Mouse (Mus musculus): Measurements from ENCODE around the gene Smchd1. TPM values are rescaled to one million over a fixed set of nuclear protein-coding genes. Genes with fewer than 3 reads are reported as not detected.

Smchd1 gene
- polyA plus RNA-seq, 1 experiment from 2014 or later: 76.1 TPM

- H3K27ac ChIP-seq (ENCODE audit: low read depth, low read length): no peak overlapping the region
- WGBS: 94% methylated on average over 1 of the region's 1 CpGs
- H3K9ac ChIP-seq (ENCODE audit: low read length): no peak overlapping the region
- H3K27me3 ChIP-seq (ENCODE audit: control insufficient read depth, insufficient read depth, low read length): no peaks in the 10 kb centered on the region
- H3K9me3 ChIP-seq (ENCODE audit: control insufficient read depth, low read length): peaks cover under 1% of the 10 kb centered on the region; the same call in 1 of the 2 replicates
- no peaks in the 10 kb centered on the region for H3K4me1 ChIP-seq (ENCODE audit: control insufficient read depth, insufficient read depth, low read length)
- no peak for DNase-seq (ENCODE audit: low spot score, missing footprints)
- H3K36me3 ChIP-seq (ENCODE audit: control insufficient read depth, insufficient read depth, low read length): peaks cover 12% of the 10 kb centered on the region
- ATAC-seq (ENCODE audit: low FRiP score): no peak
- no peak overlapping the region for H3K4me3 ChIP-seq (ENCODE audit: low read depth, low read length)
- no peak overlapping the region for H3K4me2 ChIP-seq
These were observed 58.1 kb downstream of the Smchd1 start for GRCm38 (mm10) chr17:71417008-71417407.

DNA sequence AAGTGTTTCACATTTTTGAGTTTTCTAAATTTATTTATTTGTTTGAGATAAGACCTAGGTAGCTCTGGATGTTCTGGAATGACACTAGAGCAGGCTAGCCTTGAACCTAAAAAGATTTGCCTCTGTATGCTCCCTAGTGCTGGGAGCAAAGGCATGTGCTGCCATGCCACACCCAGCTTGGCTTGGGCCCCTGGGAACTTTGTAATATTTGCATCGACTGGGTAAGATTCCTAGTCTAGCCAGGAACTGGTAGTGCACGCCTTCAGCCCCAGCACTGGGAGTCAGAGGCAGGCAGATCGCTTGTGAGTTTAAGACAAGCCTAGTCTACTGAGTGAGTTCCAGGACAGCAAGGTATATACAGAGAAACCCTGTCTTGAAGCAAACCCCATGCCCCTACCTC, 87.7 kb downstream of the Smchd1 start:
- no peaks in the 10 kb centered on the region for H3K9me3 ChIP-seq (ENCODE audit: control insufficient read depth, low read length)
- ATAC-seq (ENCODE audit: low FRiP score) (no peak), DNase-seq (ENCODE audit: low spot score, missing footprints) (no peak)
- no peaks in the 10 kb centered on the region for H3K27me3 ChIP-seq (ENCODE audit: control insufficient read depth, insufficient read depth, low read length)
- H3K4me3 ChIP-seq (ENCODE audit: low read depth, low read length): no peak overlapping the region
- H3K36me3 ChIP-seq (ENCODE audit: control insufficient read depth, insufficient read depth, low read length): peaks cover 9% of the 10 kb centered on the region
- H3K4me1 ChIP-seq (ENCODE audit: control insufficient read depth, insufficient read depth, low read length): no peaks in the 10 kb centered on the region
- H3K9ac ChIP-seq (ENCODE audit: low read length): no peak overlapping the region
- H3K4me2 ChIP-seq: no peak overlapping the region
- WGBS: 91% methylated on average over 3 of the region's 3 CpGs
- H3K27ac ChIP-seq (ENCODE audit: low read depth, low read length): no peak overlapping the region

DNA sequence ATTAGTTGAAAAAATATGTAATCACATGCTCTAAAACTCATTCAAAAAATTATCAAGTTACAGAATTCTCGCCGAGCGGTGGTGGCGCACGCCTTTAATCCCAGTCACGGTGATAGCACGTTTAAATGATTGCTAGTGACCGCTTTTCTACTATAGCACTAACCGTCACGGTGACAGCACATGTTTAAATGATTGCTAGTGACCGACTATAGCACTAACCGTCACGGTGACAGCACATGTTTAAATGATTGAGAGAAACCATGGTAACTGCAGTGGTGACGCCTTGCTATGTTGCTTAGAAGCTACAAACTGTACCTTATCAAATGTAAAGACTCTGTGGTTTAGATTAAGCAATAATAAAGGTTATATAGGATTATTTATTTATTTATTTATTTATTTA, 94.8 kb downstream of the Smchd1 start:
- no peaks in the 10 kb centered on the region for H3K27me3 ChIP-seq (ENCODE audit: control insufficient read depth, insufficient read depth, low read length)
- H3K4me3 ChIP-seq (ENCODE audit: low read depth, low read length): no peak overlapping the region
- 87% methylated on average over 14 of the region's 14 CpGs for WGBS
- no peaks in the 10 kb centered on the region; the same call in 1 of the 2 replicates for H3K36me3 ChIP-seq (ENCODE audit: control insufficient read depth, insufficient read depth, low read length)
- ATAC-seq (ENCODE audit: low FRiP score) (peak; percentile 50; the same call in 1 of the 2 replicates), DNase-seq (ENCODE audit: low spot score, missing footprints) (no peak)
- no peaks in the 10 kb centered on the region for H3K4me1 ChIP-seq (ENCODE audit: control insufficient read depth, insufficient read depth, low read length)
- H3K9ac ChIP-seq (ENCODE audit: low read length): no peak overlapping the region
- no peak overlapping the region for H3K4me2 ChIP-seq
- H3K9me3 ChIP-seq (ENCODE audit: control insufficient read depth, low read length): no peaks in the 10 kb centered on the region
- H3K27ac ChIP-seq (ENCODE audit: low read depth, low read length): no peak overlapping the region

DNA sequence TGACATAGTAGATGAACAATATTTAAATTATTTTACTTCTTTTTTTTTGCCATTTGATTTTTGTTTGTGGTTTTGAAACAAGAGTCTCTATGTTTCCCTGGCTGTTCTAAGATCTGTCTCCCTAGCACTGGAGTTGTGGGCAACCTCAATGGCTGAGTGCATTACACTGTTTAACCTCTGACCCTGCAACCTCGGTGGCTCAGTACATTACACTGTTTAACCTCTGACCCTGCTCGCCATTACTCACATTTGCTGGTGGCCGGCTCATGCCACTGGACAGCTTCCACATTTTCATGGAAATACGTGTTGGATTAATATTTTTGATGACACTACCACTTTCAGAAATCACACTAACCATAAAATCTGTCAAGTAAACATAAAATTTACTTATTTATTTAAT, 97.2 kb downstream of the Smchd1 start:
- ATAC-seq (ENCODE audit: low FRiP score) (no peak), DNase-seq (ENCODE audit: low spot score, missing footprints) (no peak)
- no peaks in the 10 kb centered on the region; the same call in 1 of the 2 replicates for H3K36me3 ChIP-seq (ENCODE audit: control insufficient read depth, insufficient read depth, low read length)
- no peak overlapping the region for H3K9ac ChIP-seq (ENCODE audit: low read length)
- 80% methylated on average over 4 of the region's 4 CpGs for WGBS
- H3K9me3 ChIP-seq (ENCODE audit: control insufficient read depth, low read length): no peaks in the 10 kb centered on the region
- no peaks in the 10 kb centered on the region for H3K27me3 ChIP-seq (ENCODE audit: control insufficient read depth, insufficient read depth, low read length)
- H3K4me1 ChIP-seq (ENCODE audit: control insufficient read depth, insufficient read depth, low read length): no peaks in the 10 kb centered on the region
- no peak overlapping the region for H3K4me3 ChIP-seq (ENCODE audit: low read depth, low read length)
- H3K27ac ChIP-seq (ENCODE audit: low read depth, low read length): no peak overlapping the region
- no peak overlapping the region for H3K4me2 ChIP-seq

DNA sequence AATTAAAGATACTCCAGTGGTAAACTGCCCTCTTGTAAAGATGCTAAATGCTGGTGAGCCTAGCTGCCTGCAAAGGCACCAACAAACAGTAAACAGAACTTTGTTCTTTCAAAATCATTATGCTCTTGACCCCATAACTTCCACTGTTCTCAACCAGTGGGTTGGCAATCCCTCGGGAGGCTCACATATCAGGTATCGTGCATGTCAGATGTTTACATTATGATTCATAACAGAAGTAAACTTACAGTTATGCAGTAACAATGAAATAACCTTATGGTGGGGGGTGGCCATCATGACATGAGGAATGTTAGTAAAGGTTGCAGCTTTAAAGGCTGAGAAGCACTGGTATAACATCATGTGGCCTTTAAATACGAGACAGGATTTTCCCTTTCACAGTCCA, 119.6 kb downstream of the Smchd1 start:
- no peak overlapping the region for H3K4me2 ChIP-seq
- H3K4me3 ChIP-seq (ENCODE audit: low read depth, low read length): no peak overlapping the region
- ATAC-seq (ENCODE audit: low FRiP score) (no peak), DNase-seq (ENCODE audit: low spot score, missing footprints) (no peak)
- no peaks in the 10 kb centered on the region for H3K4me1 ChIP-seq (ENCODE audit: control insufficient read depth, insufficient read depth, low read length)
- 86% methylated on average over 3 of the region's 3 CpGs for WGBS
- H3K9ac ChIP-seq (ENCODE audit: low read length): no peak overlapping the region
- no peak overlapping the region for H3K27ac ChIP-seq (ENCODE audit: low read depth, low read length)
- H3K27me3 ChIP-seq (ENCODE audit: control insufficient read depth, insufficient read depth, low read length): no peaks in the 10 kb centered on the region
- no peaks in the 10 kb centered on the region for H3K9me3 ChIP-seq (ENCODE audit: control insufficient read depth, low read length)
- H3K36me3 ChIP-seq (ENCODE audit: control insufficient read depth, insufficient read depth, low read length): peaks cover 12% of the 10 kb centered on the region

GRCm38 (mm10) chr17:71354205-71354604, 120.9 kb downstream of the Smchd1 start:
- DNase-seq (ENCODE audit: low spot score, missing footprints): peak; percentile 39
- Histone ChIP-seq H3K27ac (ENCODE audit: low read depth, low read length) (no peak overlapping the region), H3K4me2 (no peak overlapping the region), H3K4me3 (ENCODE audit: low read depth, low read length) (no peak overlapping the region), H3K9ac (ENCODE audit: low read length) (no peak overlapping the region), H3K27me3 (ENCODE audit: control insufficient read depth, insufficient read depth, low read length) (no peaks in the 10 kb centered on the region), H3K9me3 (ENCODE audit: control insufficient read depth, low read length) (no peaks in the 10 kb centered on the region), H3K4me1 (ENCODE audit: control insufficient read depth, insufficient read depth, low read length) (no peaks in the 10 kb centered on the region), H3K36me3 (ENCODE audit: control insufficient read depth, insufficient read depth, low read length) (peaks cover 10% of the 10 kb centered on the region)
- WGBS: 90% methylated on average over 11 of the region's 11 CpGs
- ATAC-seq (ENCODE audit: low FRiP score): no peak

GRCm38 (mm10) chr17:71348188-71348587, 127.0 kb downstream of the Smchd1 start:
- Histone ChIP-seq H3K4me3 (ENCODE audit: low read depth, low read length) (no peak overlapping the region), H3K27me3 (ENCODE audit: control insufficient read depth, insufficient read depth, low read length) (no peaks in the 10 kb centered on the region), H3K4me2 (no peak overlapping the region), H3K9me3 (ENCODE audit: control insufficient read depth, low read length) (no peaks in the 10 kb centered on the region), H3K9ac (ENCODE audit: low read length) (no peak overlapping the region), H3K36me3 (ENCODE audit: control insufficient read depth, insufficient read depth, low read length) (peaks cover 23% of the 10 kb centered on the region; the same call in 1 of the 2 replicates), H3K4me1 (ENCODE audit: control insufficient read depth, insufficient read depth, low read length) (no peaks in the 10 kb centered on the region), H3K27ac (ENCODE audit: low read depth, low read length) (no peak overlapping the region)
- DNase-seq (ENCODE audit: low spot score, missing footprints) (no peak), ATAC-seq (ENCODE audit: low FRiP score) (no peak)
- WGBS: 92% methylated on average over 3 of the region's 3 CpGs

- WGBS: 94% methylated on average over 3 of the region's 3 CpGs
- Histone ChIP-seq H3K9ac (ENCODE audit: low read length) (no peak overlapping the region), H3K9me3 (ENCODE audit: control insufficient read depth, low read length) (no peaks in the 10 kb centered on the region), H3K27me3 (ENCODE audit: control insufficient read depth, insufficient read depth, low read length) (no peaks in the 10 kb centered on the region), H3K4me2 (no peak overlapping the region), H3K36me3 (ENCODE audit: control insufficient read depth, insufficient read depth, low read length) (peaks cover 5% of the 10 kb centered on the region; the same call in 1 of the 2 replicates), H3K4me3 (ENCODE audit: low read depth, low read length) (no peak overlapping the region), H3K27ac (ENCODE audit: low read depth, low read length) (no peak overlapping the region), H3K4me1 (ENCODE audit: control insufficient read depth, insufficient read depth, low read length) (no peaks in the 10 kb centered on the region)
- ATAC-seq (ENCODE audit: low FRiP score): no peak
- peak; percentile 64 for DNase-seq (ENCODE audit: low spot score, missing footprints)
These were observed 133.1 kb downstream of the Smchd1 start for GRCm38 (mm10) chr17:71342006-71342405.

DNA sequence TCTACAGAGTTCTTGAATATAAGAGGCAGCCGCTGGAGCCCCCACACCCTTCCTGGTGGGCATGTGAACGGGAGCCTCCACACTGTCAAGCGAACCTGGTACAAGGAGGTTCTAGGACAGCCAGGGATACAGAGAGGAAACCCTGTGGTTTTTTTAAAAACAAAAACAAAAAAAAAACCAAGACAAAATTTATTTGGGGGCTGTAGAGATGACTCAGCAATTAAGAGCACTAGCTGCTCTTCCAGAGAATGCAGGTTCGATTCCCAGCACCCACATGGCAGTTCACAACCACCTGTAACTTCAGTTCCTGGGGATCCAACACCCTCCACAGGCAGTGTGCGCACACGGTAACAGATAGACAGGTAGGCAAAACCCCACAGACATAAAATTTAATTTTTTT, 136.5 kb downstream of the Smchd1 start:
- H3K36me3 ChIP-seq (ENCODE audit: control insufficient read depth, insufficient read depth, low read length): no peaks in the 10 kb centered on the region
- no peaks in the 10 kb centered on the region for H3K4me1 ChIP-seq (ENCODE audit: control insufficient read depth, insufficient read depth, low read length)
- ATAC-seq (ENCODE audit: low FRiP score) (no peak), DNase-seq (ENCODE audit: low spot score, missing footprints) (peak; percentile 51)
- no peaks in the 10 kb centered on the region for H3K9me3 ChIP-seq (ENCODE audit: control insufficient read depth, low read length)
- H3K4me3 ChIP-seq (ENCODE audit: low read depth, low read length): no peak overlapping the region
- H3K27ac ChIP-seq (ENCODE audit: low read depth, low read length): no peak overlapping the region
- H3K9ac ChIP-seq (ENCODE audit: low read length): no peak overlapping the region
- no peaks in the 10 kb centered on the region for H3K27me3 ChIP-seq (ENCODE audit: control insufficient read depth, insufficient read depth, low read length)
- WGBS: 91% methylated on average over 6 of the region's 6 CpGs
- H3K4me2 ChIP-seq: no peak overlapping the region

DNA sequence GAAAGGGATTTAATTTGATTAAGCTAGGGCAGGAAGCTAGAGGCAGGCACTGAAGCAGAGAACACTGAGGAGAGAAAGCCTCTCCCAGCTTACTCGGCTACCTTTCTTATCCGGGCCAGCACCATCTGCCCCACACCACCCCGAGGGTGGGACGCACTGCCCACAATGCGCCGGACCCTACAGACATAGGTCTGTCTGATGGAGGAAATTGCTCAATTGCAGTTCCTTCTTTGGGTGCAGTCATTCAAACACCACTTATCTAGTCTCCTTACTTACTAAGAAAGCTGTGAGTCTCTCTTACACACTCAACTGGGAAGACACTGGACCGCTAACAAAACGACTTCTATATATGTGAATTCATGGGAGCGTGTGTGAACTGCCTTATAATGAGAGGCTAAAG, 137.6 kb downstream of the Smchd1 start:
- no peaks in the 10 kb centered on the region for H3K27me3 ChIP-seq (ENCODE audit: control insufficient read depth, insufficient read depth, low read length)
- H3K4me1 ChIP-seq (ENCODE audit: control insufficient read depth, insufficient read depth, low read length): no peaks in the 10 kb centered on the region
- H3K4me2 ChIP-seq: no peak overlapping the region
- no peaks in the 10 kb centered on the region for H3K9me3 ChIP-seq (ENCODE audit: control insufficient read depth, low read length)
- no peak overlapping the region for H3K4me3 ChIP-seq (ENCODE audit: low read depth, low read length)
- H3K36me3 ChIP-seq (ENCODE audit: control insufficient read depth, insufficient read depth, low read length): no peaks in the 10 kb centered on the region
- DNase-seq (ENCODE audit: low spot score, missing footprints): peak; percentile 82
- no peak for ATAC-seq (ENCODE audit: low FRiP score)
- 87% methylated on average over 9 of the region's 9 CpGs for WGBS
- H3K9ac ChIP-seq (ENCODE audit: low read length): no peak overlapping the region
- H3K27ac ChIP-seq (ENCODE audit: low read depth, low read length): no peak overlapping the region
